Mouse (Mus musculus): ENCODE data around the gene Tcp11.

DNA sequence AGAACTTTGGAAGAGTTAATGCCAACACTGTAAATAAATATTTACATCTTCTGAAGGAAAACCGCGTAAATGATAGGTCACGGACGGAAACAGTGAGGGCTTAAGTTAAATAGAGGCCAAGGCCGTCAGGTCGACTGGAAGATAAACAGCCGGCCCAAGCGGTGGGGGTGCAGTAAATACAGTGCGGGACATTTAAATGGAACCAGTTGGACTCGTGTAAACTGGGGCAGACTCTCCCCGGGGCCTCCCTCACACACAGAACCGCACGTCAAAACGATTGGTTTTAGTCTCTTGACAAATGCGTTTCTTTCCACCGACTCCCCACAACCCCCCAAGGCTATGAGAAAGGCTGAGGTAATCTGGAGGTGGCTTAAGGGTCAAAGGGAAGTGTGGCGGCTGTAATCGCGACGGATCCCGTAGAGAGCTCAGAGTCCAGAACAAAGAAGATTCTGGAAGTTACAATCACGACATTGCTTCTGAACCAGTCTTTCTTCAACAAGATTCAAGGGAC lies 4.0 kb upstream of the Tcp11 start:
- TF ChIP-seq POLR2A (IDR thresholded peaks at IDR 0.05; ENCODE audit: borderline replicate concordance, extremely low read depth, low read depth, low read length) (no peak), CTCF (IDR thresholded peaks at IDR 0.05; ENCODE audit: insufficient read depth, low read length) (no peak)

Data from lung, adult 2 months (tissue).